Mouse (Mus musculus) cerebellum, postnatal 14 days (tissue): ENCODE results near the gene Slc30a9.

Experiments used
- DNase-seq, 2 experiments: peaks; one replicate each; pipeline ENCODE4 v3.0.0; 2021; ENCODE audit warnings: mixed read lengths in 2 of 2

Gene Slc30a9

GRCm38 (mm10) chr5:67321656-67322268 is 15.0 kb downstream of the Slc30a9 start:
- DNase-seq, result no peak

GRCm38 (mm10) chr5:67324032-67324431 is 17.3 kb downstream of the Slc30a9 start:
- DNase-seq, result no peak

- no peak for DNase-seq
Measured at GRCm38 (mm10) chr5:67340811-67341210, 34.1 kb downstream of the Slc30a9 start.

GRCm38 (mm10) chr5:67347060-67347459 is 40.3 kb downstream of the Slc30a9 start:
- no peak for DNase-seq

GRCm38 (mm10) chr5:67348949-67349348 is 42.2 kb downstream of the Slc30a9 start:
- no peak for DNase-seq

- no peak for DNase-seq
Measured at GRCm38 (mm10) chr5:67362316-67362715, 55.6 kb downstream of the Slc30a9 start.

- DNase-seq, result no peak
Measured at GRCm38 (mm10) chr5:67362931-67363330, 56.2 kb downstream of the Slc30a9 start.

GRCm38 (mm10) chr5:67377044-67377621 is 70.4 kb downstream of the Slc30a9 start:
- no peak for DNase-seq

- no peak for DNase-seq
Measured at GRCm38 (mm10) chr5:67381690-67382089, 74.9 kb downstream of the Slc30a9 start.

- DNase-seq, result no peak
Measured at GRCm38 (mm10) chr5:67382556-67382955, 75.8 kb downstream of the Slc30a9 start.

GRCm38 (mm10) chr5:67393951-67394350 is 87.2 kb downstream of the Slc30a9 start:
- no peak for DNase-seq

- DNase-seq, result no peak
Measured at GRCm38 (mm10) chr5:67395211-67395851, 88.6 kb downstream of the Slc30a9 start.

GRCm38 (mm10) chr5:67397186-67397585 is 90.4 kb downstream of the Slc30a9 start:
- DNase-seq, result no peak

GRCm38 (mm10) chr5:67399876-67400607 is 93.3 kb downstream of the Slc30a9 start:
- no peak for DNase-seq

GRCm38 (mm10) chr5:67400608-67401480 is 94.1 kb downstream of the Slc30a9 start:
- no peak for DNase-seq

GRCm38 (mm10) chr5:67401612-67402011 is 94.9 kb downstream of the Slc30a9 start:
- no peak for DNase-seq

GRCm38 (mm10) chr5:67404380-67404779 is 97.6 kb downstream of the Slc30a9 start:
- DNase-seq, result no peak

- DNase-seq, result no peak
Measured at GRCm38 (mm10) chr5:67404919-67405318, 98.2 kb downstream of the Slc30a9 start.
